Mouse (Mus musculus) urinary bladder, adult 18-20 months (tissue): ENCODE measurements around the gene Ripk3.
A peak's percentile ranks its signal among the peaks of the same experiment; 100 is the strongest.

Source experiments
- DNase-seq, 2 experiments: peaks; one replicate each; pipeline ENCODE4 v3.0.0; 2022; ENCODE audit warnings: low spot score in 2 of 2, mixed read lengths in 2 of 2

Gene Ripk3

DNA sequence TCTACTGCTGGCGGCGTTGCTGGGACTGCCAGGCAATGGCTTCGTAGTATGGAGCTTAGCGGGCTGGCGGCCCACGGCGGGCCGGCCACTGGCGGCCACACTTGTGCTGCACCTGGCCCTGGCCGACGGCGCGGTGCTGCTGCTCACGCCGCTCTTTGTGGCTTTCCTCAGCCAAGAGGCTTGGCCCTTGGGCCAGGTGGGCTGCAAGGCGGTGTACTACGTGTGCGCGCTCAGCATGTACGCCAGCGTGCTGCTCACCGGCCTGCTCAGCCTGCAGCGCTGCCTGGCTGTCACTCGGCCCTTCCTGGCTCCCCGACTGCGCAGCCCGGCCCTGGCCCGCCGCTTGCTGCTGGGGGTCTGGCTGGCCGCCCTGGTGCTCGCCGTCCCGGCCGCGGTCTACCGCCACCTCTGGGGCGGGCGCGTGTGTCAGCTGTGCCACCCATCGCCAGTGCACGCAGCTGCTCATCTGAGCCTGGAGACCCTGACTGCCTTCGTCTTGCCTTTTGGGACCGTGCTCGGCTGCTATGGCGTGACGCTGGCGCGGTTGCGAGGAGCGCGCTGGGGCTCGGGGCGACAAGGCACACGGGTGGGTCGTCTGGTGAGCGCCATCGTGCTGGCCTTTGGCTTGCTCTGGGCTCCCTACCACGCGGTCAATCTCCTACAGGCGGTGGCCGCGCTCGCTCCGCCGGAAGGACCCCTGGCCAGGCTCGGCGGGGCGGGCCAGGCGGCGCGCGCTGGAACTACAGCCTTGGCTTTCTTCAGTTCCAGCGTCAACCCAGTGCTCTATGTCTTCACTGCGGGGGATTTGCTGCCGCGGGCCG is 26.5 kb downstream of the Ripk3 start:
- no peak for DNase-seq

DNA sequence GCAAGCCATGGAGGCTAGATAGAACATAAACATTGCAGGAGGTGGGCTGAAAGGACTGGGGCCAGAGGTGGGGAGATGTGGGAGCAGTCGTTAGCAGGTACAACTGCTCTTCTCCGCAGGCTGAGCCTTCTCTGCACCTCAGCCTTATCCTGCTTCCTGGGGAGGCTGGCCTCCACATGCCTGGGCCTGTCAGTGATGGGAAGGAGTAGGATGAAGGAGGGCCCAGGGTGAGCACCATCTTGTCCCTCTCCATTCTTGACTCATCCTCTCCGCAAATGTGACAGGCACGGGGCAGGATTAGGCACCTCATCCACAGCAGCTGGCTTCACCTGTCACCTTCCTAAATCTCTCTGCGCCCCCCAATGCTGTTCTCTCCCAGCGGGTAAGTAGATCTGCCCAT is 27.5 kb downstream of the Ripk3 start, which contains the start of gene Ltb4r2:
TSS of gene Ltb4r2 (plus strand) at position 266 of the 400 bp plus-strand sequence.
- DNase-seq: no peak

DNA sequence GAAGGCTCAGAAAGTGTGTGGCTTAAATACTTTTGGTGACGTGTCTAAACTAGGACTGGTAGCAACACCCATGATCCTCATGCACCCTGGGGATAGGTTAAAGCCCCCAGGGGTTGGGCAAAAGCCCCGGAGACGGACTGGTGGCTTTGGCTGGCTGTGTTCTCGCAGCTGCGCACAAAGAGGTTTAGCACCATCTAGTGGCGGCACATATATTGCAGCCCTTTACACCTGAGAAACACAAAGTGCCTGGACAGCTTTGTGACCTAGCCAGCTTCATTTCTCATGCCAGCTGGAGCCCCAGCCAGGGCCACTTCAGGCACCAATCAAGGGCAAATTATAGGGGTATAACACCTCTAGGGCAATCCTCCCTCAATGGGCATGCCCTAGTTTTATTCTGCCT is 28.5 kb downstream of the Ripk3 start:
- DNase-seq: peak; percentile 63 to 80

DNA sequence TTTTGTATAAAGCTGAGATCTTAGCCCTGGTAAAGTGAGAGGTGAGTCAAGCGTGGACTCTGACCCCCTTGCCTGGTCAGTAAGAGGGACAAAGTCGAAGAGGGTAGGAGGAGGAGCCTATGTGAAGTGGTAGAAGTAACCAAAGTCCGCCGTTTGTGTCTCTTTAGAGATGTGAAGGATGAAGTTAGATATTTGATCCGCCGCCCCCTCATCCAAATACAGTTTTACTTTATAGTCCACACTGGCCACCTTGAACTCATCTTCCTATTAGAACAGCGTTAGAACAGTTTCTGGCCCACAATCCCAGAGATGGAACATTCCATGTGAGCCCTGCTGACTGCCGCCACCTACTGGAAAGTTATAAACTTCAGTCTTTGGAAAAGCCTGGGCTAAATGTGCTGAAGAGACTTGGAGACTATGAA is 30.3 kb downstream of the Ripk3 start, which contains the start of gene Cideb:
TSS of gene Cideb (minus strand) at position 96 of the 422 bp plus-strand sequence.
- DNase-seq: no peak

DNA sequence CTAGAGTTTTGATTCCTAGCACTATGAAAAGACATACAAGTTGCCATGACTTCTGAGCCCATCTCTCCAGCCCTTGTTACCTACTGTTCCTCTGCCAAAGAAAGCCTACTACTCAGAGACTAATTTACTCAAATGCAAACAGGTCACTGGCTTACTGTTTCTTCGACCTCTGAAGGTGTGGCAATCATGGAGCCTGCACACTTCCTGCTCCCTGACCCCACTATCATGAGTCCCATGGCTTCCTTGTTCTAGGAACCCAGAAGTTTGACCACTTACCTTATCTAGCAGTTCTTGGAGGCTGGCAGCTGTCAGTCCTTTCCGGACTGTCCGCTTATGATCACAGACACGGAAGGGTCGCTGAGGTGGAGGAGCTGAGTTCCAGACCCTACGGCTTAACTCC is 31.1 kb downstream of the Ripk3 start:
- no peak for DNase-seq

DNA sequence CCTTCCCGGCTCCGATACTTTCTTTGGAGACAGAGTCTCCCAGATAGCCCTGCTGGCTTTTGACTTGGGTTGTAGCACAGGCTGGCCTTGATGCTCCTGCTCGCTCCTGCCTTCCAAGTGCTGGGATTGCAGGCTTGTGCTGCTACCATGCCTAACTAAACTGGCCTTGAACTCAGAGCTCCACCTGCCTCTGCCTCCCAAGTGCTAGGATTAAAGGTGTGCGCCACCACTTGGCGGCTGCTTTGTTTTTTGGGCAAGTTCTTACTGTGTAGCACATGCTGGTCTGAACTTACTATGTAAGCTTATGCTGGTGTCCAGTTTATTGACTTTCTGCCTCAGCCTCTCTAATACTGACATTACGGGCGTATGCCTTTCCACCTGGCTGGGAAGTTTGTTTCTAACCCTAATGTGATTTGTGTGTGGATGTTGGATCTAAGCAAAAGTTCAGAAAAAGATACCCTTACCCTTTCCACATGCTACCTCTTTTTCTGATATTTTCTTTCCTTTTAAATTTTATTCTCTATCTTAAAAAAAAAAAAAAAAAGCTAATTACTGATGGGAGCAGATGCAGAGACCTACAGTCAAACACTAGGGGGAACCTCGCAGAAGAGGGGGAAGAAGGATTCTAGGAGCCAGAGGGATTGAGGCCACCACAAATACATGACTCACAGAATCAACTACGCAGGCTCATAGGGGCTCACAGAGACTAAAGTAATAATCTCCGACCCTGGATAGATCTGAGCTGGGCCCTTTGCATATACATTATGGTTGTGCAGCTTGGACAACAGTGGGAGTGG is 41.4 kb downstream of the Ripk3 start:
- no peak for DNase-seq

DNA sequence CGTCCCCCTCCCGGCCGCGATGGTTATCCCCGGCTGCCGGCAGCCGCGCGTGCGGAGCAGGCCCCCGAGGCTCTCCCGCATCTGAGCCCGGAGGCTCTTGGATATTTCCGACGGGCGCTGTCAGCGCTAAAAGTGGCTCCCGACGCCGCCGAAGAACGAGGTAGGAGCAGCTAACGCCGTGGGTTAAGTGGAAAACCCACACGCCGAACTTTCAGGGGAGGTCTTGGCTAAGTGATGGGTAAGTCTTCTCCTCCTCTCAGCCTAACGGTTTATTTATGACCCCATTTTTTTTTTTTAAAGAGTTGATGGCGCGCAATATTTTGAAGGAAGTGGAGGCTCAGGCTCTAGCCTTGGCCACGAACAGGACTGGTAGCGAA is 42.8 kb downstream of the Ripk3 start:
- no peak for DNase-seq

DNA sequence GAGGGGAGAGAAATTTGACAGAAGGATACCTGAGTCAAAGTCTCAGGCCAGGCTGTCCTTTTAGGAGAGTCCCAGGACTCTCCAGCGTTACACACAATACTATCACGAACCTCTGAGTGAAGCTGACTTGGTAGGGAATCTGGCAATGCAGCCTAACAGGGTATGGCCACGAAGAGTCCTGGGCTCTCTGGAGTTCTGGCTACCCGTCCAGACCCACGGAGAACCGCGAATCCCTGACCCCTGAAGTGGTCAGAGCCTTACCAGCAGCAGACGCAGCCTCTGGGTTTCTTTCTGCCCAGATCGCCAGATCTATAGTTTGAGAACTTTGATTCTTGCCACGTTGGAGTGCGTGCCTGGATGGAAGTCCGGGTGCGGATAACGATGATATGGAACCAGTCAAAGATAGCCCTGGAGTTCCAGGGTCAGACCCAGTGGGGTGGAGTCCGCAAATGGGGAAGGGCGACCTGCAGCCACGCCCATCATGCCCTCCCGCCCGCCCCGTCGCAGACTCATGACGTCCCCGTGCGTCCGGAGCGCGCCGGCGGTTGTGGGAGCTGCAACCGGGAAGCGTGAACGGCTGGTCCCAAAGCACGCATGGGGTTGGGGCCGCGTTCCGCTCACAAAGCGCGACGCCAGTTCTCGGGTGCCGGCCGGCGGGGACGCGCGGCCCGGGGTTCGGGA is 43.3 kb downstream of the Ripk3 start, which contains the start of the genes Dhrs1 and Nop9:
TSS of gene Dhrs1 (minus strand) at position 511 of the 681 bp plus-strand sequence.
TSS of gene Nop9 (plus strand) at position 514 of the 681 bp plus-strand sequence.
- peak; percentile 79 to 81 for DNase-seq

DNA sequence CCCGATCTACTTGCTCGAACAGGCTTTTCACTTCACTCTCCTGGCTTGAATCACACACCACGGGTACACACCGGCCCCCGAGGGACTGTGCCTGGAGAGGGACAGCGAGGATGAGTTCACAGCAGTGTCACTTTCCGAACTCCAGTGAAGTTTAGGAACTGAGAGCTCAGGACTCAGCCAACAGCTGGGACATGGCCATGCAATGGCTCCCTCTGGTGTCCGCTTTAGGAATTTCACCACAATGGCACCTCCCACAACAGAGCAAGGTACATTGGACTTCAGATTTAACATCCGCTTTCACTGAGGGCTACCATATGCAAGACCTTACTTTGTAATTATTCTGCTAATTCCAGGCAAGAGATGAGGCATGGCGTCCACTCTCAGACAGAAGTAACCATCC is 45.0 kb downstream of the Ripk3 start:
- peak; percentile 72 to 82 for DNase-seq

DNA sequence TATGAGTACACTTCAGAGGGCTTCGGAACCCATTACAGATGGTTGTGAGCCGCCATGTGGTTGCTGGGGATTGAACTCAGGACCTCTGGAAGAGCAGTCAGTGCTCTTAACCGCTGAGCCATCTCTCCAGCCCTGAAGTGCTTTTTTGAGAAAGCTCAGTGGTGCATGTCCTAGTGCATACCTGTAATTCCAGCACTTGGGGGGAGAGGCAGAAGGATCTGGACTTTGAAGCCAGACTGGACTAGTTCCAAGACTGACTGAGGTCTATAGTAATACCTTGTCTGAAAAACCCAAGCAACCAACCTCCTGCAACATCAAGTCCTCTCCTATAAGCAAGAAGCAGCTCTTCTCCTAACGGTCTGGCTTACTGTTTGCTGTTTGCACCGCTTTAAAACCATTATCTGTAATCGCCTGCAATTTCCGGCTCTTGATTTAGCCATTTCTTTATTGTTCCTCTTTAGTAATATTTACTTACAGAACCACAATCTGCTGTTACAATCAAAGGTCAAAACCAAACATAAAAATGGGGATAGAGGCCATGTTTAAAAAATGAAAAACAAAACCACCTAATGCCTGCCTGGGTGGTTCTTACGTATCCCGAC is 51.5 kb downstream of the Ripk3 start:
- DNase-seq: no peak

DNA sequence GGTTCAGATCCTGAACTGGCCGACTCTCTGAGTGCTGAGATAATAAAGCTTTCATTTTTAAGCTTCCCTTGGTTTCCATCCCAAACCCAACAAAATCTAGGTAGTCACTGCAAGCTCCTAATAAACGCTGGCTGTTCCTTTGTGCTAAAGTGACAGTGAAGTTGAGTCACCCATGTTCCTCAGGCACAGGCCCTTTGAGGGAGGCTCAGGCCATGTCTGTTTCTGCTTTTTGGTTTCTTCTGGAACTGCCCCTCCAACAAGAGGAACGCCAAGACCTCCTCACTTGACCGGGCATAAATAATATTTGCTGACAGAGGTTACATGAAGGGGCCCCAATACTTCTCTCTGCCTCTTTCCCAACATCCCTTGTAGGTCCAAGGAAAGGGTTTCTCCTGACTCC is 52.9 kb downstream of the Ripk3 start:
- DNase-seq: no peak

DNA sequence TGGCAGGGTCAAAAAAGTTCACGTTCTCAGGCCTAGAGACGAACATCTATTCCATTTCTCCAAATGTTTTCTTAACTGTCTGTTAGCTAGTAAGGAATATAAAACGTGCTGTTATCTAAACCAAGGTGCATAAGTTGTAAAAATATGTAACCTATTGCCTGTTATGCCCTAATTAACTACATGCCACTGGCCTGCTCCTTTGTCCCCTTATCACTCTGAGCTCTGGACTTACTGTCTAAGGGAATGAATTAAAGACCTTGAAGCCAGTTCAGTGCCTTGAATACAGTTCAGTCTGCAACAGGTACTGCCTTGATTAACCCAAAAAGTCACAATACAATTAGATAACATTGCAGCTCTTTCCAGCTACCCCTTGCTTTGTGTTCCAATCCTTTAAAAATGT is 53.3 kb downstream of the Ripk3 start:
- no peak for DNase-seq
